Mouse (Mus musculus) urinary bladder, postnatal 25 days (tissue): ENCODE measurements around the gene Pard3b.

Experiments used
- DNase-seq: peaks from one replicate; pipeline ENCODE4 v3.0.0; 2022; ENCODE audit warnings: low spot score

Gene Pard3b

DNA sequence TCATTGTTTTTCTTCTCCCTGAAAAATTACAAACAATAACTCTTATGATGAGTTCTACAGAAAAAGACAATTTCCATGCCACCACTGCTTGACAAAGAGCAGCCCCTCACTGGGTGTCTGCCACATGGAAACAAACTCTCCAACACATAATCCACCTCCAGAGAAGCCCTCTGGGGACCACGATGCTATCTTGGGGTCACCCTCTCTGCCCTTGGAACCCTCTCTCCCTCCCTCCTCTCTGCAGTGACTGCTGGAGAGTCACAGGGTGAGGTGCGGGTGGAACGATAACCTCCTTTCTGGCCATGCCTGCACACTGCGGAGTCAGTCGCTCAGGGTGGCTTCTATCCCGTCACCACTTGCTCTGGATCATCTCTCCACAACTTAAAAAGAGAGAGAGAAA lies 996.6 kb downstream of the Pard3b start:
- no peak for DNase-seq

DNA sequence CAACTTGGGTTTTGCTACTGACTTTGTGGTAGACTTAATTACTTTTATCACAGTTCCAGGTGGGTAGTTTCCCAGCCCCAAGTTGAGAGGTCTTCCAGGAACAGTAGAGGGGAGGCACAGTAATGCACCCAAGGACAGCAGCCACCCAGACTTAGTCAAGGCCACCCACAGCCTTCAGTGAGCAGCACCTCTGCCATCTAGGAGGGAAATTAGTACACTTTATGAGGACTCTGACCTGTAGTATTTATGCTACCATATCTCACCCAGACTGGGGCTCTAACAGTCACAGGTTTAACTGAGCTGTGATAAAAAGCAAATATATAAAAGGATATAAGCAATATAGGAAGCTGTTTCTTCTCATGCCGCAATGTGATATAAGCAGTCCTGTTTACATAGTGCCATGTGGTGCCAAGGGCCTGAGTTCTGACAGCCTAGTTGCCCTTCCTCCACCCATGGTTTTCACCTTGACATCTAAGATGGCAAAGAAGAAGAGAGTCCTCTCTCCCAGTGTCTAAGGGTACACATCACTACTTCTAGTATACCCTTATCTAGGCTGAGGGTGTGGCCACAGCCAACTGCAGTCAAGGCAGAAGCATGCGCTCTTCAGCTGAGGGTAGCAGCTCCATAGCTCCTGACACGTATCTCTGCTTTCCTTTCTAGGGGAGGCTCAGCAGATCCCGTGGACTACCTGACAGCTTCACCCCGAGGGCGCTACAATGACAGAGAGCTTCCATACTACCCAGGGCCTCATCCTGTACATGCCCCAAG lies 998.5 kb downstream of the Pard3b start:
- DNase-seq = no peak

DNA sequence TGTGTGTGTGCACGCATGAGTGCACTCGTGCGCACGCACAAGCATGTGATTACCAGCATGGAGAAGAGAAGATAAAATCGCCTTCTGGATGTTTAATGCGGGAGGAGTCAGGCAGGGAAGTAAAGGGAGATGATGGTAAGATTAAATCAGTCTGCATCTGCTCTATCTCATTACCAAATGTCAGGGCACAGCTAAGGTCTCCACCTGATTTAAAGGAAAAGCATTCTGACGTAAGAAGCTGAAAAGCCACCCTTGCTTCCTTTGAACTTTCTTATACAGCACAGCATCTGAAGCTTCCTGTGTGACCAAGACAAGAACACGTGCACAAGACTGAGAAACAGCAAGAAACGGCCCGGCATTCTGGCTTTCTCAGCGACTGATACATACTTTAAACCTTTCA lies 1000.4 kb downstream of the Pard3b start:
- no peak for DNase-seq

DNA sequence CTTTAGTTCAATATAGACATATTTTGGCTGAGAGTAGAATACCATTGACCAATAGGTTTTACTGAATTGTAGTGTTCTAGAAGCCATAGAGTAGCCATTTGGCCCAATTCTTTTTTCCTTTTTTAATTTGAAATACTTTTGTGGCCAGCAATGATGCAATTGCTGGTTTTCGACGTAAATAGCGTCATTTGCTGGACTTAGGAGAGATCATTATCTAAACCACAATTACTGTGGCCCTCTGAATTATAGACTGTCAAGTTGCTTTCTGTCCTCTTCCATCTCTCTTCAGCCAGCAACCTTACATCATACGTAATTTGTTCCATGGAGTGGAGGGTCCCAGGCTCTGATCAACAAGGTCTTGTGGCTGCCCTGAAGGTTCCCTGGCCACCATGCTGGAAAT lies 1000.8 kb downstream of the Pard3b start:
- DNase-seq = no peak

DNA sequence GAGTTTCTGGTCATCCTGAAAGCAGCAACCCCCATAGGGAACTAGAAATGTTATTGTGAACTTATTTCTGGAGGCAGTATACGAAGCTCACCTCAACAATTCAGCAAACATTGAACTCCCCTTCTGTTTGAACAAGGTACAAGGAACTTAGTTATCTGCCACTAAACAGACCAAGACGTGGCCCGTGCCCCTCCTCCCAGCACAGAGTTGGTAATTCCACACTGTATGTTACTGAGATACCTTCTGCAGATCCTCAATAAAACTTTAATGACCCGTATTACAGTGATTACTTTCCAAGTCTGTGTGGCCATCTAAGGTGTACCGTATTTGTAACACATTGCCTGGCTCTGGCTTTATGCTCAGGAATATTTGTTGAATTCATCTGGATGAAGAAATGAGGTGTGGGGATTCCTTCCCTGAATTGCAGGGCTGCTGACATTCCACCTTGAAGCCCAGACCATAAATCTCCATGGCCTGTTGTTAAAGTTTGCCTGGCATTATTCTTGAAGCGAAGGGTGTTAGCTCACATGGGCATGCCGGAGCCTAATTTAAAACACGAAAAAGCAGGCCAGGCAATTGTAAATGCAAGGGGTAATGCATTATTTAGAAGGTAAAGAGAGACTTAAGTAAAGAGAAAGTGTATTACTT lies 1006.1 kb downstream of the Pard3b start:
- no peak for DNase-seq

DNA sequence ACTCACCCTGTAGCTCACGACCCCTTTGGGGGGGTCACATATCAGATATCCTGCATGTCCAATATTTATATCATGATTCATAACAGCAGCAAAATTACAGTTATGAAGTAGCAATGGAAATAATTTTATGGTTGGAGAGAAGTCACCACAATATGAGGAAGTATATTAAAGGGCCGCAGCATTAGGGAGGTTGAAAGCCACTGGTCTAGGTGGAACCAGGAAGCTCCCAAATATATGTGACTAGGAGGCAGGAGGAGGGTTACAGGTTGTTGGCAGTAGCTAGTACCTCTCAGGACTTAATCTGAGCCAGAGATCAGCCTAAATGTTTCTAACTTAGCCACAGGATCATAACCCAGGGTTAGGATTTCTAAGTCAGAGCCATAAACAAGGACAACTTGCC lies 1008.2 kb downstream of the Pard3b start:
- no peak for DNase-seq

DNA sequence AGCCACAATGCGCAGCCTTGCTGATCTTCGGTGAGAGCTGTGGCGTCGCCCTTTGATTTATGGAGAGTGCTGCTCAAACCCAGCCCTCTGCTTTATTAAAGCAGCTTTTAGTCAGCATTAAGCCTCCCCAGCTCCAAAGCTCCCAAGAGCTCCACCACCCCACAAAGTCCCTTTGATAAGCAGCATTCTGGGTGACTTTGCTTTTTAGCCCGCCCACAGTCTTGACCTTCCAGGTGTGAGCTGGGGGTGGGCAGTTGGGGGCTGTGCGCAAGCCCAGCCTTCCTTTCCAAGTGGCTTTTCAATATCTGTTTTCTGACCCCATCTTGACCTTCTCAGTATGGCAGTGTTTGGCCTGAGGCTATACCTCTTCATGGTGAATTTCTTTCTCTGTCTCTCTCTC lies 1009.5 kb downstream of the Pard3b start:
- DNase-seq = no peak

DNA sequence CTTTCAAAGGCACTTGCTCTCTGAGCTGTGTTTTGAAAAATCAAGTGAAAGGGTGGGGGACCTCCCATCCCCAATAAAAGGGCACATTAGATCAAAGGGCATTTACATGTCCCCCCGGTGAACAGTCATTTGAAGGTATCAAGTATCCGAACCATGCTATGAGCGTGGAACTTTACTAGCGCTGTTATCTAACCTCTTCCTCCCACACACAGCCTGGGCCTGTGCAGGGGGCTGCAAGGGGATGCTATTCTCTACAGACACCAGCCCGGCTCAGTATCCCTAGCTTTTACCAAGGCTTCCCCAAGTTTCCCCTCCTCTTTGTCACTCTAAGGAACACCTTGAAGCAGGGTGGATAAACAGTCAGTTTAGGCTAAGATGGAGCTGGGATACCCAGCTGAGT lies 1010.0 kb downstream of the Pard3b start:
- no peak for DNase-seq

DNA sequence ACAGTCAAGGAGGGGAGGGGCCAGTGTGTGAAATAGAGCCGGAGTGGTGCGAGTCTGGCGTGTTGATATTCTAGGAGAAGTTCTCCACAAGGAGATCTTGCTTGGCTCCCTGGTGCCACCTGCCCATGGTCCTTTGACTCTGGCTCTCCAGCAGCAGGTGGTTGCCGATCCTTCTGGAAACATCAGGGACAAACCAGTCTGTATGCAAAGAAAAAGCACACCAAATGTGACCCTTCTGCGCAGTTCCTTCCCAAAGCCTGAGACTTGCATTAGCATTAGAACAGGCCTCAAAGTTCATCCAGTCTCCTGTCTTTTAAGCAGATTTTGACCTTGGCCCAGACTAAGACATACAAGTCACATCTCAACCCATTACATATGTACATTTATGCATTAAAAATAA lies 1011.9 kb downstream of the Pard3b start:
- DNase-seq = no peak

DNA sequence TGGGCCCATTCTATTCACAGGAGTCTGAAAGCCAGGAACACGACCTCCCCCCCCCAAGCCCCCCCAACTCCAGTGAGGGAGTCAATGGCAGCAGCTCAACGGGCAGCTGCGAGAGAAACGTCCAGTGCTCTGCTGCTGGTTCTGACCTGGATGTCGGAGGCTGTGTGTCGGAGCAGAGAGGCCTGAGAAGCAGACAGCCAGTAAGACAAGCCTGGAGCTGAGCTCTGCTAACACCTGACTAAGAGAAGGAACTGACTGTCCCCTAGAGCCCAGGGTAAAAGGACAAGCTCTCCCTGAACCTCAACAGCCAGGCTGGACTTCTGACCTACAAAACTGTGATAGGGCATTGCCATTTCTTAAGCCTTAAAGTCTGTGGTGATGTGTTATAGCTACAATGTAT lies 1015.8 kb downstream of the Pard3b start:
- DNase-seq = no peak

DNA sequence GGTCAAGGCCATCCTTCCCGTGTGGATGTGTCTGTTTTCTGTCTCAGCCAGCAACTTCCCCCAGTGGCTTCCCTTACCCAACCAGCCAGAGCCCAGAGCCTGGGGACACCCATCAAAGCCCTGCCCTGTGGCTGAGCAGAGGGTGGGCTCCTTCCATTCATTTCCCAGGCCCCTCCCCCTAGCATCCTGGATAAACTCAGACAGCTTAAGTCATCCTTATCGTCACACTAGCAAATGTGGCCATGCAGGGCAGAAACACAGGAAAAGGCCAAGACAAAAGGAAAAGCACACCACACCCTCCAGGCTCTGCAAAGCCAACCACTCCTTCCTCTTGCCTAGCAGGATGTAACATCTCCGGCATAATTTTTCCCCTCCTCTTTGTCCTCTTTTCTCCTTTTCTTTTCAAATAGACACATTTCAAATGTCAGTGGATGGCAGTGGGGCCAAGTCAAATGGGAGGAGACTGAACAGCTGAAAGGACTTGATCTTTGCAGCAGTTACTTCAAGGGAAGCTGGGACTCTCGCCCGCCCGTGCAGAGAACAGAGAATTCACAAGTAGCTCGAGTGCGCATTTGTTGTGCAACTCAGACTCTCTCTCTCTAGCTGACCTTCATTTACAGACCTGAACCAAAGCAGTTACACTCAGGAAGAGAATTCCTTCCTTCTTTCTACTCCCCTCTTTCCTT lies 1026.5 kb downstream of the Pard3b start:
- DNase-seq = no peak

DNA sequence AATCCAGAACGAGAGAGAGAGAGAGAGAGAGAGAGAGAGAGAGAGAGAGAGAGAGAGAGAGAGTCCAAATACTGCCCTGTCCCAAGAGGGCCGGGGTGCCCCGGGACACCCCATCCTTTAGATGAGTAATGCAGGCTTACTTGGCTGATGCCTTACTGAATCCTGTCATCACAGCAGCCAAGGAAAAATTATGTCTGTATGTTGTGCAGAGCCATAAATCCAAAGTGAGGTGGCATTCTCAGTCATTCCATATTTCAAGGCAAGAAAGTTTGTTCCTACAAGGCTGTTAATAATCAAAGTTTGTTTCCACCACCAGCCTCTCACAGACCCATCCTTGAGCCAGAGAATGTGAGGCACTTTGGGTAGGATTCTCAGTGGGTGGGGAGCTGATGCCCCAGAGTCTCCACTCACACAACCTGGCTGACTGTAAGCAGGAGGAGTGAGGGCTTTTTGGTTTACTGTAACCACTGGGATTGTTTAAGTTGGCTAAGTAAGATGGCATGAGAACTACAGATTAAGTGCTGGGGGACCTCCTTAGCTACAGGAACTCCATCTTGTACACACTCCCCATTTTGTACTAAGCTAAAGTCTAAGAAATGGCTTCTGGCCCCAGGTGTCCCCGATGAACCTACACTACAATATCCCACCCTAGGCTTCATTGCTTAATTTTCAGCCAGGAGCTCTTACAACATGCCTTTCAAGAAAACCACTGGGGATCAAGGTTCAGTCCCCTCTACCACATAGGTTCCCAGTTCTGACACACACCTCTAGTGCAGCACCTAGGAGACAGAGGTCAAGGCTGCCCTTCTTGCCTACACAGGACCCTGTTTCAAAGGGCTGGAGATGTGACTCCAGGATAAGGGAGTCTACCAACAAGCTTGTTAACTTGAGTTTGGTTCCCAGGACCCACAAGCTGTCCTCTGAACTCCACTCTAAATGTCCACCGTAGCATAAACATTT lies 1027.4 kb downstream of the Pard3b start:
- no peak for DNase-seq

DNA sequence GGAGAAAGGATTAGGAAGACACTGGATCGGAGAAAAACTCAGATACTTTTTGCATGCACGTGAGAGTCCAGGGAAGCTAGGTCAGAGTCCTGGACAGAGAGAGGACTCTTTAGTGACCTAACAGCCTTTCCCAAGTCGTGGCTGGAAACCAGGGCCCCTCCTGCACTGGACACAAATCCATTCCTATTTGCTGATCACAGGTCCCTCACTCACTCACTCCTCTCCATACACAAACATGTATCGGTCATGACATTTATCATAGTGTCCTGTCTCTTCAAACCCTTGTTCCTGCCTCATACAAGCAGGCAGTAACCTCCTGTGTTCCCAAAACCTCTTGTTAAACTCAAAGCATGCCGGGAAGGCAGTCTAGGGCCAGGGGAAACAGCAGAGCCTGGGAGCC lies 1028.2 kb downstream of the Pard3b start:
- DNase-seq = no peak

DNA sequence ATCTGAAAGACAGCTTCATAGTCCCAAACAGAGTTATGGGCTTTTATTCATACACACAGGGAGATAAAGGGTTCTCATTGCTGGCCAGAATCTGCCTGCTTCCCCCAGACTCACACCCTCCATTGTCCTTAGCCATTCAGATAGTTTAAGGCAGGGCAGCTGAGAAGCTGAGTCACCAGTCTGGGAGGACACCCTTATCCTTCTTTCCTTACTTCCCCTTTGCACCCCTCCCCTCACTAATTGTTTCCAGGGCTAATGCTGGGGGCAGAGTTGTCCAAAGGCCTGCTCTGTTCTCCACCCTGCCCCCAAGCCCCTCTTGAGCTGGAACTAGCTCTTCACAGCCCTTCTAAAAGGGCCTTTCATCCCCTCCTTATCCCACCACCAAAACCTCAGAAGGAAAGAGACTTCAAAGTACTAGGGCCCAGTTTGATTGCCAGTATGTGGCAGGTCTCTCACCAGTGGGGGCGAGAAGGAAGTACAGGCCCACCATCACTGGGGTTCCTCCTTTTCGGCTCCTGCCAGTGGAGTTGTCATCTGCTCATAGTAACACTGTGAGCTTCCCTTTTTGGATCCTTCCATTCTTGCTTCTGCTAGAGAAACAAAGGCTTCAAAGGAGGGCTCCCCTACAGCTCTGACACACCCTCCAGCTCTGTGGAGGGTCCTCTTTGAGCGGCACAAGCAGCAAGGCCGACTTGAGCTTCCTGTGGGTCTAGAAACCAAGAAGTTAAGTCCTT lies 1040.2 kb downstream of the Pard3b start:
- DNase-seq = no peak

DNA sequence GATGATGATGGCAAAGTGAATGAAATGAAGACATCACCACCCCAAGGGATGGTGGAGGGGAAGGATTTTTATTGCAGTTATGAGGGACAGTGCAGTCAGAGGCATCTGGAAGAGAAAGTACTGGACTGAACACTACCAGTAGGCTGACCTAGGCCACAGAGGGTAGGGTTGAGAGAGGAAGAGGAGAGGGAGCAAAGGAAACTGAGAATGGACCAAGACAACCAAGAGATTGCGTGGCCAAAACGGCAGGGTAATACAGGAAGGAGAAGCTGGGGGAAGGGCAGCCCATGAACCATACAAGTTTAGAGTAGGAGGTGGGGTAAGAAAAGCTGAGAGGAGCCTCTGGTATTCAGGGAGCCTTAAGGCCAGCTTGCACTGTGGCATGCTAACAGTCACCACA lies 1040.8 kb downstream of the Pard3b start:
- no peak for DNase-seq

DNA sequence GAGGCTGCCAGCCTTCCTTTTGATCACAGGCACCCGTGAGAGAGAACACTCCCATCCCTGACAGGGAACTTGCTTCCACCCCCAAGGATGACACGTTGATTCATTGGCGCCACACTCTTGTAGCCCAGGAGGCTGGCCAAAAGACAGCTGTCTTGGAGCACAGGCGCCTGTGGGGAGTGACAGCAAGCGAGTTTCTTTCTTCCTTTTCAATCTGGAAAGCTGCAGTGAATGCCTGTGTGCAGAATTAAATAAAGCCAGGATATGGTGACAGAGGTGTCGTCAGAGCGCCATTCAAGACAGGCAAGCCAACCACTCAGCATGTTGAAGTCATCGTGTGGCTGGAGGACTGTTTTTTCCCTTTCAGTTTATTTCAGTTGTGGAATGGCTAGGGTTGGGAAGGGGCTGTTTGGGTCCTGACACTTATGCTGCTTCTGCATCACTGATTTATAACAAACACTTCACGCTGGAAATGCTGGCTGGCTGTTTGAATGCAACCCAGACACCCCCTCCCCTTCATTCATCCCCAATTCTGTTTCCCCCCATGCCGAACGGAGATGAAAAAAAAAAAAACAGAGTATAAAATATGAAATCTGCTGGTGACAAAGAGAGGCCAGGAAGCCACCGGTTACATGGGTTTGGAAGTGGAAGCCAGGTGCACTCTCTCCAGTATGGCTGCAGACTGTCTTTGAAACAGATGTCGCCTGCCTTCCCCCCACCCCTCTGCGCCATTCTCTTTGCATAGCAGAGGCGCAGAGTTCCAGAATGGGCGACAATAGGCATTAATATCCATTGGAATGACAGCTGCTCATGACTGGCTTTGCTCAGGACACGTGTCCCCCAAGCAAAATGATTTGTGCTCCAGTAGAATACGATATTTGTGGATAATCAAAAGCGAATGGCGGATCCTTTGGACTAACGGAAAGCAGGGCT lies 1044.1 kb downstream of the Pard3b start:
- DNase-seq = no peak

DNA sequence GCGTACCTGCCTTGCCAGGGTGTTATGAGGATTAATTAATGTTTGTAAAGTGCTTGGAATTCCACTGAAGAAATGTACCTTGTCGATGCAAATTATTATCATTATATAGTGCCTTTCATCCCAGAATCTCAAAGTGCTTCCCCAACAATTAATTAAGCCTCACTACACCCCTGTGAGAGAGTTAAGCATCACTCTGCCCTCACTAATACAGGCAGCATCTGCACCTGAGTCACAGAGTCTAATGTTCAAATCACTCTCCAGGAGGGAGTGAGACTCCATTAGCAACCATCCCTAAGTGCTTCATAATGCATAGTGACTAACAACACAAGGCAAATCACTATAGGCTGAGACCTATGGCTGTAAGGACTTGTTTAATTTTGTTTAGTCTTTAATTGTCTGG lies 1044.9 kb downstream of the Pard3b start:
- DNase-seq = no peak

DNA sequence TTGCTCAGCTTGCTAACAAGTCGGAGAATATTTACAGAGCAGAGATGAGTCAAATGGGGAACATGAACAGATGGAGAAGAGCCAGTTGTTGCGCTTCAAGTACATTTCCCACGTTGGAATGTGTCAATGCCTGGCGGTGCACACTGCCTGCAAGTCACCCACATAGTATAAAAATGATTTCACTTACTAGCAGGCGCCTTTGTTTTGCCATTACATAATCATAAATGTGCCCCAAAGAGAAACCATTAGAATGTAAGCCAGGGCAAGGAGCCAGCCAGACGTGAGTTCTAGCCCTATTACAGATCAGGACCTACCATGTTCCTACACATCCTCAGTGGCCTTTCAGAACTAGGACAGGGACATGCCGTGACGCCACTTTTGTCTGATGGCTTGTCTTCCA lies 1048.9 kb downstream of the Pard3b start:
- no peak for DNase-seq

DNA sequence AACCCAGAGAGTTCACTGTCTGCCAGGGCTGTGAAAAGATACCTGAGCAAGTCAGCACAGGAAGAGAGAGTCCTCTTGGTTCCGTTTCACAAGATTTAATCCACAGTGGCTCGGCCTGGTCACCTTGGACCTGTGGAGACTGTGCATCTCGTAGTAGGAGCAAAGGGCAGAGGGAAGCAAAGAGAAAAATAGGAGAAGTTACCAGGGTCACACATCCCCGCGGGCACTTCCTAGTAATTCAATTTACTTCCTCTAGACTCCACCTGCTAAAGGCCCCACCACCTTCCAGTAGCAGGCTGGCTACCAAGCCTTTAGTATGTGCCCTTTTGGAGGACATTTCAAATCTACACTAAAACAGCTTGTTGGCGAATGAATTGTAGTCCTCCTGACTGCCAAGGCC lies 1052.6 kb downstream of the Pard3b start:
- no peak for DNase-seq
